Mouse (Mus musculus) heart, postnatal 14 days (tissue): Measurements from ENCODE around the gene Pcp2. TPM values are rescaled to one million over a fixed set of nuclear protein-coding genes. Genes with fewer than 3 reads are reported as not detected.
"Not testable (repeated sequence)": the region's sequence is repeated elsewhere in the genome, so short reads cannot be mapped to it uniquely, and the experiment has no call there.

Source experiments
- DNase-seq, 2 experiments: peaks; one replicate each; pipeline ENCODE4 v3.0.0; 2021 to 2022
- intact Hi-C: fragments of 180-260 bp; cut with DNase I; formaldehyde crosslinking; loops from one replicate; pipeline ENCODE4 v1.15.1; 2025
- total RNA-seq, 2 experiments: library from RNA; stranded (reverse); gene quantifications; 2 replicates each; pipeline ENCODE4 v1.2.3; 2021

Gene Pcp2
- total RNA-seq, 2 experiments from 2014 or later = not detected

DNA sequence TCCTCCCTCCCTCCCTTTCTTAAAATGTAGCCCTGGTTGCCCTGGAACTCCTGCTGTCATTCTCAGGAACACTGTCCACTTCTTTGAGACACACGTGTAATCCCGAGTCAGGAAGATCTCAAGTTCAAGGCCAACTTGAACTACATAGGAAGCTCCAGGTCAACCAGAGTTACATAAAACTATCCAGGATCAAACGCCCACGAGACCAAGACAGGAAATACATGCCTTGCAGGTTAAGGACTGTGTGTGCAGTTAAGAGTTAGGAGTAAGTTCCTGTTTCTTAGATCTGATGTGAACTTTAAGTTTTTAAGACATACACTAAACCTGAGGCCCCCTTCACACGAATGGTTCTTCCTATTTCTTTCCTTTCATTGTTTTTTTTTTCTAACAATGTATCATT lies 1.6 kb upstream of the Pcp2 start:
- DNase-seq = no peak
- intact Hi-C loops = loop anchor here (10.0 kb wide), 1 partner anchor 162 kb away; the partner anchor contains the start of gene Pex11g

DNA sequence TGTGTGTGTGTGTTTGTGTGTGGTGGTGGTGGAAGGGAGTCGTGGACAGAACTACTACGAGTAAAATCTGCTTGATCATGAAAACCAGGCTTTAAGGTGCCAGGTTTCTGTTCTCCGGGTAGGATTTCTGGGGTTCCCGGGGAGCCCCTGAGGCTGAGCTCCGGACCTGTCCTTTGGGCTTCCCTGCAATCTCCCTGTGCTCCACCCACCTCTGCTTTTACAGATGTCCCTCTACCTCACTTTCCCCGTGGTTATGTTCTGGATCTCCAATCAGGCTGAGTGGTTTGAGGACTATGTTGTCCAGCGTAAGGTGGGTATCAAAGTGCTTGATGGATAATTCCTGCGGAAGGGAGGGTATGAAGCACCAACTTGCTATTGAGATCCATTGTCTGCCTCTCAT lies 3.2 kb downstream of the Pcp2 start:
- intact Hi-C loops = loop anchor here (5.0 to 10.0 kb wide), 2 partner anchors 55 to 157 kb away; partner anchors contain the start of genes Pex11g and Trappc5
- no peak for DNase-seq

DNA sequence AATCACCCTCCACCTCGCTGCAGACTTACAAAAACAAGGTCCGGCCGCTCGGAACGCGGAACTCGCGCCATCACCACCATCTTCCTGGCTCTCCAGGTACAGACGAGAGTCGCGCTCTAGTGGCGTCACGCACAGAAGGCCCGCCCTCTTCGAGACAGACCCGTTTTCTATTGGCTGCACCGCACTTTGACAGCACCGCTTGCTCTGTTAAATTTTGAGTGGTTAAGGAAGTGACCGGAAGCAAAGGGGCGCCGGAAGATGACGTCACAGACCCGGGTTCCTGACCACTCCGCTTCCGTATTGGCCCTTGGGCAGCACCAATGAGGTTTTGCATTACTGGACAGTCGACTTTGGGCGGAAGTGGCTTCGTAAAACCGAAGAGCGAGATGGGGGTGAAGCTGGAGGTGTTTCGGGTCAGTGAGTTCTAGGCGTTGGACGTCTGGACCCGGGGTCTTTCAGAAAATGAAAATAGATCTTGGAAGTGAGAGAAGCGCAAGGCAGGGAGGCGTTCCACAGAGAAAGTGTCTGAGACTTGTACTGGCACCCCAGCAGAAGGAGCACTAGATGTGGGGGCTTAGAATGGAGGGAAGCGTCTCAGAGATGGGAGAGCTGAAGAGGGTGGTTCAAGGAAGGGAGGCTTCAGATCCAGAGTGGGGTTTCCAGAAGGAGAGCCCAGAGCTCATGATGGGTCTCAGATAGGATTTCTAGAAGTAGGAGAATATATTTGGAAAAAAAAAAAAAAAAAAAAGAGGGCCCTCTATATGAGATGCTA lies 4.0 kb downstream of the Pcp2 start, which contains the start of the genes Xab2 and Pet100:
Gene Xab2, minus strand, starts transcription at position 118 of the 772 bp plus-strand sequence.
Gene Pet100, plus strand, starts transcription at position 350 of the 772 bp plus-strand sequence.
- intact Hi-C loops = loop anchor here (5.0 to 10.0 kb wide), 2 partner anchors 56 to 157 kb away; partner anchors contain the start of genes Pex11g and Trappc5
- peak; percentile 97 to 99 for DNase-seq

DNA sequence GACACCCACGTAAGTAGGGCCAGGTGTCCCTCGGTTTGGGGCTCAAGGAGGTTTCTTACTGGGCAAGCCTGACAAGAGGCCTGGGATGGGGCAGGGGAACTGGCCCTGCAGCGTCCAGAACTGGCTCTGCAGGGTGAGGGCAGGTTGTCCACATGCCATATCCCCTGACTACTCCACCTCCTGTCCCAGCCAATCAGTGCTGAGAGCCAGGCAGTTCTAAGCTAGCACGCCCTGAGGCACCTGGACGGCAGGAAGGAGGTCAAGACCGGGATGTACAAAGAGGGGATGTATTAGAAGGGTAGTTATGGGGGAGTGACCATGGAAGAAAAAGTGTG lies 15.6 kb downstream of the Pcp2 start:
- intact Hi-C loops = no loop called here
- DNase-seq = no peak

DNA sequence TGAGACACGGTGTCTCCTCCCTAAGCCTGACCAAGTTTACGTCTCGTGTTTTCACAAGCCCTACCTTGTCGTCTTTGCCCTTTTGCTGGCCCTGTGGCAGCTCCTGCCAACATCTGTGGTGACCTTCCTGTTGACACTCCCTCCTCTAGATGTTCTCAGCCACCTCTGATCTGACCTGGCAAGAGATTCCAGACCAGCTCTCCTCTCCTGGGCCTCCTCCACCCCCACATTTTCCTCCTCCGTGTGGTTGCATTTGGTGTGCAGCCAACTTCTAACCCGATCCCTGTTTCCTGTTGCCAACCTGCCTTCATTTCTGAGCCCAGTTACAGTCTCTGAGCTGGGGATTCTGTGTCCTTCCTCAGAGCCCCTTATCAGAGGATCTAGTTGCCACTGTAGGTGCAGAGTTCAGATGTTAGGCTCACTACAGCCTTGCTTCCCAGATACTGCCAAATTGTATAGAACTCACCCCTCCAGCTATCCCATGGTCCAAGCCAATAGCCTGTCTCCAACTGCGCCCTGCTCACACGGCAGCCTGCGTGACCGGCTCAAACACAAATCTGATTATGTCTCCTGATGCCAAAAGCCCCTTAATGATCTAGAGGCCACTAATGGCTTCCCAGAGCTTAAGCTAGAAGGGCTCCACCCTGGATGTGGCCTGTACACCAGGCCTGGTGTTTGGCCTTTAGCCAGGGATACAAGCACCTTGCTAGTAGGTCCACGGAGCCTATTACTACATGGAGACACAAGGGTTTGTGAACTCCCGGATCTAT lies 16.1 kb downstream of the Pcp2 start:
- DNase-seq = no peak
- intact Hi-C loops = no loop called here

DNA sequence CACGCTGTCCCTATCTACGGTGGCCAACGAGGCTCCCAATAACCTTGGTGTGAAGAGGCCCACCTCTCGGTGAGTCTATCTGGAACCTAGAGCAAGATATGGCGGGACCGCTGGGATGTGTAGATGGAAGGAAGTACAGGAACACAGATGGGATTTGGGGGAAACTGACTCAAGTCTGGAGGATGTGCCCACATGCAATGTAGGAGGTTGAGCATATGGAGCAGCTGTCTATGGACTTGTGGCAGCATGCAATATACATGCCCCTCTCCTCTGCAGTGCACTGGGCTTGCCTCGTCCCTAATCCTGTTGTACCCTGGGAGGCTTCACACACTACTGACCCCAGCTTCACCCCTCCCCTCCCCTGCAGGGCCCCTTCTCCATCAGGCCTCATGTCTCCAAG lies 17.5 kb downstream of the Pcp2 start:
- intact Hi-C loops = no loop called here
- DNase-seq = no peak

DNA sequence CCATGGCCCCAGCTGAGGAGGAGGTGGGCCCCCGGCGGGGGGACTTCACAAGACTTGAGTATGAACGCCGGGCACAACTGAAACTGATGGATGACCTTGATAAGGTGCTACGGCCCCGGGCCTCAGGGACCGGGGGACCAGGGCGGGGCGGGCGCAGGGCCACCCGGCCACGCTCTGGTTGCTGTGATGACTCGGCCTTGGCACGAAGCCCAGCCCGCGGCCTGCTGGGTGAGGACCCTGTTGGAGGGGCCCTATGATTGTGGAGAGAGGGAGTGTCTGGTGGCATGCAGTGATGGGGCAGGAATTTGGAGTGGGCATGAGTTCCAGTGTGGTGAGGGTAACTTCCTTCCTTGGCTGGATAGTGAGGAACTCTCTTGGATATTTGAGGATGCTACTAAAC lies 18.8 kb downstream of the Pcp2 start:
- intact Hi-C loops = no loop called here
- DNase-seq = no peak

DNA sequence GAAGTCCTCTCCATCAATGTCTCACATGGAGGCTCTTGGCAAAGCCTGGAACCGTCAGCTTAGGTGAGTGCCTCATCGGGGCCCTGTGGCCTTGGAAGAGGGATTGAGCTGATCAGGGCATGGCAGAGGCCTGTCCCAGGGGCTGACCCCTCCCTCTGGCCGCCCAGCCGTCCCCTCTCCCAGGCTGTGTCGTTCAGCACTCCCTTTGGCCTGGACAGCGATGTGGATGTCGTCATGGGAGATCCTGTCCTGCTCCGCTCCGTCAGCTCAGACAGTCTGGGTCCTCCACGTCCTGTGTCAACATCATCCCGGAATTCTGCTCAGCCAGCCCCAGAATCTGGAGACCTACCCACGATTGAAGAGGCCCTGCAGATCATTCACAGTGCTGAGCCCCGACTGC lies 21.9 kb downstream of the Pcp2 start:
- intact Hi-C loops = no loop called here
- DNase-seq = no peak

DNA sequence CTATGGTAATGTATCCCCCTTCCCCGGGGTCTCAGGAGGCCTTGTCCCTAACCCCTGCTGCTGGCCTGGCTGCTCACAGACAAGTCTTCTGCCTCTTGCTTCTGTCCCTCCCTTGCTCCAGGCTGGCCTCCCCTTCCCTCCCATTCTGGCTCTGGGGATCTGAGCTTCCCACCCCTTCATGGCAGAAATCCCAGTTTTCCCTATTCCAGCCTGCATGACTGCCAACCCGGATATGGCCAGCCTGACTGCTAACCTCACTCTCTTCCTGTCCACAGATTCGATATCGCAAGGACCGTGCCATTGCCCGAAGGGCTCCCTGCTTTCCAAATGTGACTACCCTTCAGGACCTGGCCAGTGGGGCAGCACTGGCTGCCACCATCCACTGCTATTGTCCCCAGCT lies 24.9 kb downstream of the Pcp2 start:
- intact Hi-C loops = no loop called here
- peak; percentile 56 to 73 for DNase-seq

DNA sequence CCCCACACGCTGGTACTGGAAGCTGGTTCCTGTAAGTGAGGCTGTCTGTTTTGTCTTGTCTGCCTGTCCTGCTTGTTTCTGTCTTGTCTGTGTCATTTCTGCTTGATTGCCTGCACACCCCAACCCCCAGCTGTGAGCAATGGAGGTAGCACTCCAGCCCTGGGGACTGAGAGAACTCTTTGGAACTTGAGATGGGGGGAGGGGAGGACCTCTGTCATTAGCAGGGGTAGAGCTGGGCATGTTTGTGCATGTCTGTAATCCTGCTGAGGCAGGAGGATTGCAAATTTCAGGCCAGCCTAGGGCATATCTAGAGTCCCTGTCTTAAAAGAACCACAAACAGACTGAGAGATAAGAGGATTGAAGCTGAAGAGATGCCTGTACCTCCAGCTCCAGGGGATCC lies 26.1 kb downstream of the Pcp2 start:
- intact Hi-C loops = no loop called here
- DNase-seq = no peak

DNA sequence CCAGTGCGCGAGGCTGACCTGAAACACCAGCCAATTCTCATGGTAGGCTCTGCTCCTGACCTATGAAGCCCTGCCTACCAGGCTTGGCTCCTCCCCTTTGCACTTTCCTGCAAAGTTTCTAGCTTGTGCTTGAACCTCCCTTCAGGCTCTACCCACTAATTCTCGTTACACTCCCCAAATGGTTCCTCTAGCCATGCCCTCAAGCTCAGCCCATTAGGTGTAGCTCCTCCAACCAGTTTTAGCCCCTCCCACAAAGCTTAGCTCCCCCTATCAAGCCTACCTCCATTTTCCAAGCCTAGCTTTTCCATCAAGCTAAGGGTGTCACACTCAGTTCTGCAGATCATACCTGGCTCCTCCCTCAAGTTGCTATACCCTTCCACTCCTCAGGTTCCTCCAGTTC lies 27.3 kb downstream of the Pcp2 start:
- DNase-seq = no peak
- intact Hi-C loops = no loop called here

DNA sequence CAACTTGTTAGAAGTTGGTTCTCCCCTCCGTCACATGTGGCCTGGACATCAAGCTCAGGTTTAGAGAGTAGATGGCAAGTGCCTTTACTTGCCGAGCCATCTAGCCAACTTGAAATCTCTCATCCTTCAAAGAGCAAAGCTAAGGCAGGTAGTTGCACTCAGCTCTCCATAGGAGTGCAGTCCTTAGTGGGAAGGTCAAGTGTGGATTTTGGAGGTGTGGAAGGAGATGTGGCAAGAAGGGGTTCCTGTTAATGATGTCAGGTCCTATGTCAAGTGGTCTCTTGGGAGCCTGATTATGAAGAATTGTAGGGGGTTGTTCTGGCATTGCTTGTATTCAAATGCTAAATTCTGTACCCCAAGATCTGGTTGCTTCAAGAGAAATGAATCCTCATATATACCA lies 30.9 kb downstream of the Pcp2 start:
- intact Hi-C loops = no loop called here
- DNase-seq = no peak

DNA sequence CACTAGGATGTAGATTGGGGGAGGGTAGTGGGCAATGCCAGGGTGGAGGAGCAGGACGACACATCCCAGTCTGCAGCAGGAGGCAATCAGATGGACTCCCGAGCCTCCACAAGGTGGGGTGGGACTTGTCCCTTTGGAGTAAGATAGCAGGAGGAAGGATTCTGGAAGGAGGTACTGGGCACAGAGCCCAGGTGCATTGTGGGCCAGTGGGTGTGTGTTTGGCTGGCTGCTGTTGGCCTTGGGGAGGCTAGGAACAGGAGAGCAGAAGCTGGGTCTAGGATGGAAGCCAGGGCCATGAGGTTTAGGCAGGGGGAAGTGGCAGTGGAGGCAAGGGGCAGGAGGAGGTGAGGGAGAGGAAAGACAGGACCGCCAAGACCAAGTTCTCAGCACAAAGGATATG lies 31.9 kb downstream of the Pcp2 start:
- intact Hi-C loops = no loop called here
- DNase-seq = no peak

DNA sequence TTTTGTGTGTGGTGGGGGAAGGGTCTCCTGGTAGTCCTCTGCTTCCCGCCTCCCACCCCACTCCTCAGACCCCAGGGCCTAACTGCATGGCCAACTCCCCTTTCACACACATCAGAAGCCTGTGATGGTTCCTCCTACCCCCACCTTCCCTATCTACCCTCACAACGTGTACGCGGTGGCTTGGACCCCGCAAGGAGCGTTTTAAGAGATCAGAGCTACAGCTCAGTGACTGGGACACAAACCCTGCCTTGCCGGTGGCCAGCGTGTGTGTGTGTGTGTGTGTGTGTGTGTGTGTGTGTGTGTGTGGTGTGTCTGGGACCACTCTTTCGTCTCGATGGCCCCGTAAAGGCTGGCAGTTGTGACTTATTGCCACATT lies 37.1 kb downstream of the Pcp2 start:
- DNase-seq = no peak
- intact Hi-C loops = no loop called here

DNA sequence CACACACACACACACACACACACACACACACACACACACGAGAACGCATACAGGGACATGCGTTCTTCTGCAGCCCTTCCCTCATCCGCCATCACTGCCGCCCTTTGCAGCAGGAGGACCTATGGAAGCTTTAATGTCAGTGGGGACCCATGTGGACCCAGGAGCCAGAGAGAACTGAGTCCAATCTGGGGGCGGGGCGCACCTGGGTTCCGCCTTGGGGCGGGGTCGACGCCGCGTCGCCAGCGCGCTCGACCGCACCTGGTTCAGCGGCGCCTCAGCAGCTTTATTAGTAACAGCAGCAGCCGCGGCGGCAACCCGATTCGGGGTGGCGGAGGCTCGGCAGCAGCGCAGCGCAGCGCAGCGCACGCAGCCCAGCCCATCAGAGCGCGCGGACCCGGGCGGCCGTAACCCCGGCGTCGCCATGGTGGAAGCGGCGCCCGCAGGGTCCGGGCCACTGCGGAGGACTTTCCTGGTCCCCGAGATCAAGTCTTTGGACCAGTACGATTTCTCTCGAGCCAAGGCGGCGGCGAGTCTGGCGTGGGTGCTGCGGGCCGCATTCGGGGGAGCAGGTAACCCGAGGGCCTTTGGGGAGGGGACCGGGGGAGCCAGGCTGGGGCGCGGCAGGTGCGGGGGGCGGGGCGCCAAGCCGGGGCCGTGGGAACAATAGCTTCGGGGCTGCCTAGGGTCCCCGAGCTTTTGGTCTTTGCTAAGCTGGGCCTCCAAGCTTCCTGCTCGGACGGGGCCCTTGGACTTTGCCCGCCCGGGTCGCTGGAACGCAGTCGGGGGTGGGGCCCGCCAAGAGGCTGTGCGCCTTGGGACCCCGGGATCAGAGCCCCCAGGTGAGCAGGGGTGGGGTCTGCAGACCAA lies 37.7 kb downstream of the Pcp2 start:
- intact Hi-C loops = no loop called here
- DNase-seq = peak; percentile 19 to 34

DNA sequence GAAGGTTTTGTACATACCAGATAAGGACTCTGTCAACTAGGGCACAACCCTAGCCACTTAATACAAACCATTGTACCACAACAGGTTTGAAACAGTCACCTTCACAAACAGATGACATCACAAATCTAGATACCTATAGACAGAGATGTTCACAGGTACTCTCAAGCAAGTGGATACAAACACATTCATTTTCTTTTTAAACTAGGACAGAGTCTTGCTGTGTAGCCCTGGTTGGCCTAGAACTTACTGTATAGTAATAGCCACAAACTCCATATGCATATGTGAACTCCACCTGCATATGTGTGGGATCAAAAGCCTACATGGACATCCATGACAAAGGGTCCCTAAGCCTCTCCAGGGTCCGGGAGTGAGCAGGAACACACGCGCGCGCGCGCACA lies 38.4 kb downstream of the Pcp2 start, which contains the start of gene Camsap3:
Gene Camsap3, plus strand, starts transcription at position 301 of the 398 bp plus-strand sequence.
- intact Hi-C loops = no loop called here
- DNase-seq = no peak

DNA sequence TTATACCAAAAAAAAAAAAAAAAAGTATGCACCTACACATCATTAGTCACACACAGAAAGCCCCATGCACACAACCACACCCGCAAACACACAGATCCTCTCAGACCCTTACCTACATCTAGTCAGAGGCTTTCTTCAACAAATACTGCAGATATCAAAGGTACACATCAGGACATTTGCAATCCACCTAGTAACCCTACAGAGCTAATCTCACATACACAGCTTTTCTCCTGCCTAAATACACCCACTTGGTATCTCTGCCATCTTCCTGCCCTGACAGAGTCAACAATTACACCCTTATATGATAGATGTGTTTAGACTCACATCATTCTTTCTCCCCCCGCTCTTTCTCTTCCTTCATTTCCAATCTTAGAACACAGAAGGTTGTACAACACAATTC lies 38.9 kb downstream of the Pcp2 start:
- intact Hi-C loops = no loop called here
- DNase-seq = no peak

DNA sequence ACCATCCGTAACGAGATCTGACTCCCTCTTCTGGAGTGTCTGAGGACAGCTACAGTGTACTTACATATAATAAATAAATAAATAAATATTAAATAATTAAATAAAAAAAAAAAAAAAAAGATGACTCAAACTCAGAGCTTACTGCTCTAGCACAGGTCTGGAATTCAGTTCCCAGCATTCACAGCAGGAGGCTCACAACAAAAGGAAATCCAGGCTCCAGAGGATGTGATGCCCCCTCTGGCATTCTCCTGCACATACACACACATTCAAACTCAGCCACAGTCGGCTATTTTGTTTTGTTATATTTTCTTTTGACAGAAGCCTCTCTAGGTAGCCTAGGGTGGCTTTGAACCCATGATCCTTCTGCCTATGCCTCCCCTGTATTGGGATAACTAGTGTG lies 43.4 kb downstream of the Pcp2 start:
- not testable (repeated sequence) for DNase-seq

DNA sequence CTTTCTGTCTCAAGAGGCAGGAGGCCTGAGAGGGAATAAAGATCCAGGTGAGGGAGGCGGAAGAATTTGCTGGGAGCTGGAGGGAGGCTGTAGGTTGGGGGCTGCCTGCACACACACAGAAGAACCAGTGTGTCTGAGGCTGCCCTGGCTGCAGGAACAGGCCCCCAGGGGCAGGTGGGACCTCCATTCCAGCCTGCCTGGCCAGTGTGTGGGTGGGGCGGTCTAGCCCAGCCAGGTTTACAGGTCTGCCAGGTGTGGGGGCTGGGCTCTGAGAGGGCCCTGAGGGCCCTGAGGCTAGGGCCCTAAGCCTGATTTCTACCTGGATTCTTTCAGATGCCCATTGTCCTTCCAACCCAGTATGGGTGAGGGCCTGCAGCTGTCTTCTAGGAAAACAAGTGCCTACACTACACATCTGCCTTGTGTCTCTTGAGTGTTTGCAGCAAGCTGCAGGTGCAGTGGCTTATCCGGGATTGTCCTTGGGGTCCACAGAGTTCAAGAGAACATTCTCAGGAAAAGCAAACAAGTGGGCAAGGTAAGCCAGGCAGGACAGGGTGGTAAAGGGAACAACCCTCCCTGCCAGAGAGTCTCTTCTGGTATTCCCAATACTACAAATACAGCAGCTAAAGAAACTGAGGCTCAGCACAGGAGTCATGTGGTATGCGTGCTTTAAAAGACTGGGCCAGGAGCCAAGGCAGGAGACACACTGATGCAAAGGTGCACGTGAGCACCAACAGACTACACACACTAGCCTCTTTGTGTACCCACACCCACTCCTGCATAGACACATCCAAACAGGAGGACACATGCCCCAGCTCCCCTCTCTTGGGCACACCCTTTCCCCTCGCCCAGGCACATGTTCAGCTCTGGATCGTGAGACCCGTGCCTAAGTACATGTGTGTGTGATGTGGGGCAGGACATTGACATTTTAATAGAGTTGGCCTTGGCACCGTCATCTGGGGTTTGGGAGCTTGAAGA lies 45.7 kb downstream of the Pcp2 start:
- intact Hi-C loops = no loop called here
- DNase-seq = no peak

More for the DNA sequence above, 43.4 kb downstream of the Pcp2 start:
- intact Hi-C loops = not testable (repeated sequence)
